Mouse (Mus musculus) hindbrain, embryonic 15.5 days (tissue): Measurements from ENCODE around the gene Arpc2. TPM values are rescaled to one million over a fixed set of nuclear protein-coding genes. Genes with fewer than 3 reads are reported as not detected.

Experiments
- ATAC-seq: fragments of 200-750 bp; cut with Nextera tagmentation; 2 replicates; pipeline ENCODE4 v1.8.0; 2017; ENCODE audit warnings: low read depth, moderate number of reproducible peaks, moderate TSS enrichment; ENCODE audit not compliant: low FRiP score
- H3K27ac ChIP-seq: fragments of 300-500 bp; sonication (generic); replicated peaks from 2 replicates; pipeline ENCODE4 v1.5.1; 2015; ENCODE audit warnings: mild to moderate bottlenecking, inconsistent platforms
- H3K27me3 ChIP-seq: fragments of 300-500 bp; sonication (generic); 2 replicates; pipeline ENCODE4 v1.6.1; 2015; ENCODE audit warnings: control low read depth, inconsistent platforms
- H3K36me3 ChIP-seq: fragments of 300-500 bp; sonication (generic); 2 replicates; pipeline ENCODE4 v1.6.1; 2015; ENCODE audit warnings: control low read depth, inconsistent platforms
- H3K4me1 ChIP-seq: fragments of 300-500 bp; sonication (generic); replicated peaks from 2 replicates; pipeline ENCODE4 v1.6.1; 2015; ENCODE audit warnings: control low read depth, inconsistent platforms
- H3K4me2 ChIP-seq: fragments of 300-500 bp; sonication (generic); 2 replicates; pipeline ENCODE4 v1.6.1; 2015; ENCODE audit warnings: moderate library complexity, mild to moderate bottlenecking, inconsistent platforms
- H3K4me3 ChIP-seq: fragments of 300-500 bp; sonication (generic); 2 replicates; pipeline ENCODE4 v1.5.1; 2015; ENCODE audit warnings: mild to moderate bottlenecking, inconsistent platforms
- H3K9ac ChIP-seq: fragments of 300-500 bp; sonication (generic); 2 replicates; pipeline ENCODE4 v1.6.1; 2015; ENCODE audit warnings: inconsistent platforms
- H3K9me3 ChIP-seq: fragments of 300-500 bp; sonication (generic); 2 replicates; pipeline ENCODE4 v1.6.1; 2016; ENCODE audit warnings: control low read depth, inconsistent platforms
- WGBS: fragments of 180-500 bp; shearing (Covaris S2); methylation state at CpG from one replicate; pipeline ENCODE4 v1.1.7; 2015; 5-methylcytosine and 5-hydroxymethylcytosine counted together
- polyA plus RNA-seq: library from polyadenylated mRNA; unstranded; fragments of >200 nt; fragmentation: Nextera tagmentation; extraction: Ambion mirVana; gene quantifications from 2 replicates; pipeline ENCODE4 v1.2.1, GENCODE M21; 2015

The Arpc2 gene
- polyA plus RNA-seq, 1 experiment from 2014 or later: 397 TPM

DNA sequence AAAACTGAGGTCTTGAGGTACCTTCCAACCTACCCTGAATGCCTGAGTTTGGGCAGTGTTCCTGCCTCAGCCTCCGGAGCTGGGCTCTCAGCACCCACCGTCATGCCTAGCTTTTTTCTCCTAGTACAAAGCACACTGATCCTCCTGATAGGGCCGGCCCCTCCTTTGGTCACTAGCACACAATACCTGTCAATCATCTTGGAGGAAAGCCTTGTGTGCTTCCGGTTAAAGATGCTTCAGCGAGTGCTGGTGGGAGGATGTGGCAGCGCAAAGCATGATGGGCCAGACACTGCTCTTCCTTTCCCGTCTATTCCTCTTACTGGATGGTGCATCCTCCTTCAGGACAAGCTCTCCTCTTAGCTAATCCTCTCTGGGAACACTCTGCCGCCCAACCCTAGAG, 29.2 kb upstream of the Arpc2 start:
- 65% methylated on average over 8 of the region's 8 CpGs for WGBS
- Histone ChIP-seq H3K4me3 (no peak overlapping the region), H3K36me3 (no peaks in the 10 kb centered on the region), H3K9me3 (no peaks in the 10 kb centered on the region), H3K27me3 (no peaks in the 10 kb centered on the region), H3K27ac (no peak overlapping the region), H3K4me2 (no peak overlapping the region), H3K9ac (no peak overlapping the region), H3K4me1 (no peaks in the 10 kb centered on the region)
- ATAC-seq: no peak

GRCm38 (mm10) chr1:74207906-74208305, 28.0 kb upstream of the Arpc2 start:
- H3K27me3 ChIP-seq: no peaks in the 10 kb centered on the region
- WGBS: 47% methylated on average over 9 of the region's 9 CpGs
- no peak for ATAC-seq

DNA sequence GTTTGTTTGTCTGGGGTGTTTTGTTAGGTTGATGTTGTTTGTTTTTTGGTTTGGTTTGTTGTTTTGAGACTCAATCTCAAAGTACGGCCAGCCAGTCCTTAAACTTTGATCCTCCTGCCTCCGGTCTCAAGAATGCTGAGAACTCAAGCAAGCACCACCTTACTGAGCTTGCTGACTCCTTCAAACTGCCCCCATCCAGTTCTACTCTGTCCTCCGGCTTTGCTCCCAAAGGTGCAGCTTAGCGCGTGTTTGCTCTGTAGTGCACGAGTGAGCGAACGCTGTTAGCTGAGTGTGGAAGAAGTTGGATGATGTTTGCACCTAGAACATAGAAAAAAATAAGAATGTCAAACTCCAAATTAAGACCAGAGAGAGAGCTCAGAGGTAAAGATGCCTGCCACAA, 26.9 kb upstream of the Arpc2 start:
- 92% methylated on average over 8 of the region's 8 CpGs for WGBS
- no peak for ATAC-seq
- no peaks in the 10 kb centered on the region for H3K9me3 ChIP-seq
- H3K4me3 ChIP-seq: no peak overlapping the region
- no peaks in the 10 kb centered on the region for H3K36me3 ChIP-seq
- H3K9ac ChIP-seq: no peak overlapping the region
- H3K4me2 ChIP-seq: no peak overlapping the region
- H3K27ac ChIP-seq: no peak overlapping the region
- H3K4me1 ChIP-seq: no peaks in the 10 kb centered on the region
- H3K27me3 ChIP-seq: no peaks in the 10 kb centered on the region

More at GRCm38 (mm10) chr1:74207906-74208305, 28.0 kb upstream of the Arpc2 start:
- Histone ChIP-seq H3K4me2 (no peak overlapping the region), H3K27ac (no peak overlapping the region), H3K4me3 (no peak overlapping the region), H3K4me1 (no peaks in the 10 kb centered on the region), H3K36me3 (no peaks in the 10 kb centered on the region), H3K9me3 (no peaks in the 10 kb centered on the region), H3K9ac (no peak overlapping the region)

GRCm38 (mm10) chr1:74219922-74220321, 16.0 kb upstream of the Arpc2 start:
- H3K36me3 ChIP-seq: no peaks in the 10 kb centered on the region
- 88% methylated on average over 7 of the region's 7 CpGs for WGBS
- no peaks in the 10 kb centered on the region for H3K9me3 ChIP-seq

GRCm38 (mm10) chr1:74227317-74227716, 8.6 kb upstream of the Arpc2 start:
- no peaks in the 10 kb centered on the region for H3K27me3 ChIP-seq
- H3K4me1 ChIP-seq: no peaks in the 10 kb centered on the region
- H3K9ac ChIP-seq: no peak overlapping the region
- 83% methylated on average over 7 of the region's 7 CpGs for whole genome bisulfite sequencing
- no peaks in the 10 kb centered on the region for H3K36me3 ChIP-seq
- H3K9me3 ChIP-seq: no peaks in the 10 kb centered on the region
- H3K4me2 ChIP-seq: no peak overlapping the region
- H3K27ac ChIP-seq: no peak overlapping the region
- ATAC-seq: no peak
- no peak overlapping the region for H3K4me3 ChIP-seq

More at GRCm38 (mm10) chr1:74219922-74220321, 16.0 kb upstream of the Arpc2 start:
- H3K27me3 ChIP-seq: no peaks in the 10 kb centered on the region
- H3K4me1 ChIP-seq: no peaks in the 10 kb centered on the region
- ATAC-seq: no peak
- no peak overlapping the region for H3K9ac ChIP-seq
- no peak overlapping the region for H3K4me3 ChIP-seq
- no peak overlapping the region for H3K4me2 ChIP-seq
- no peak overlapping the region for H3K27ac ChIP-seq

DNA sequence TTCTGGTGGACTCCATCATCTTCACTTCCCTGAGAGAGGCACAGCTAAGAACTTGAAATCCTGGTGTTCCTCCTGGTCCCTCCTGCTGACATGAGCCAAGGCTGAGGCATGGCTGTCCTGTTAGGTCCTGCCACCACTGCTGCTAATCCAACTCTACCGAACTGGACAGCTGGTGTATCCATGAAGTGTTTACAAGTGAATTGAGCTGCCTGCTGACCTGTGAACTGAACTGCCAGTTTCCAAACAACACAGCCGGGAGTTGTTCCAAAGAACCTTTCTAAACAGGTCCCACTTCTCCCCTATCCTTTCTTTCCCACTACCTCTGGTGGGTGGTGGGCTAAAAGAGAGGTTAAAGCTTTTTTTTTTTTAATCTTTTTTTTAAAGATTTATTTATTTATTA, 5.9 kb upstream of the Arpc2 start:
- no peak overlapping the region for H3K4me2 ChIP-seq
- no peaks in the 10 kb centered on the region for H3K36me3 ChIP-seq
- no peaks in the 10 kb centered on the region for H3K4me1 ChIP-seq
- no peaks in the 10 kb centered on the region for H3K27me3 ChIP-seq
- no peak for ATAC-seq
- H3K4me3 ChIP-seq: no peak overlapping the region
- WGBS: 76% methylated on average over 2 of the region's 2 CpGs
- H3K27ac ChIP-seq: no peak overlapping the region
- H3K9me3 ChIP-seq: no peaks in the 10 kb centered on the region
- no peak overlapping the region for H3K9ac ChIP-seq

DNA sequence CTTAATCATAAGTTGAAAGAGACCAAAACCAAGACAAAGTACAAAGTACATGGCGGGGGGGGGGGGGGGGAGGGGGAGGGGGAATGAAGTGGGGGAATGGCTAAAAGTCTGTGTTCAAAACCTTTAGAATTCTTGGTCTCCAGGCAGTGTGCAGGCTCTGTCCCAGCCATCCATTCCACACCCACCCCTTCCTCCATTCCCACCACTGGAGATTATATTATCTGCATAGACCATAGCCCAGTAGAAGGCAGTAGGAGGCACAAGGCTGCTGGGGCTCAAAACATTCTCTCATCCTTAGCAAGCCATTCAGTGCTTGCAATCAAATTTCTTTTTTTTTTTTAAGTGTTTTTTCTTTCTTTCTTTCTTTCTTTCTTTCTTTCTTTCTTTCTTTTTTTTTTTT, 4.9 kb upstream of the Arpc2 start:
- H3K27ac ChIP-seq: no peak overlapping the region
- no peak for ATAC-seq
- H3K4me1 ChIP-seq: no peaks in the 10 kb centered on the region
- no peak overlapping the region for H3K4me3 ChIP-seq
- no peak overlapping the region for H3K9ac ChIP-seq
- no peaks in the 10 kb centered on the region for H3K36me3 ChIP-seq
- no peaks in the 10 kb centered on the region for H3K9me3 ChIP-seq
- H3K4me2 ChIP-seq: no peak overlapping the region
- no CpG with 5 or more reads among the region's 1 CpGs for WGBS
- H3K27me3 ChIP-seq: no peaks in the 10 kb centered on the region

DNA sequence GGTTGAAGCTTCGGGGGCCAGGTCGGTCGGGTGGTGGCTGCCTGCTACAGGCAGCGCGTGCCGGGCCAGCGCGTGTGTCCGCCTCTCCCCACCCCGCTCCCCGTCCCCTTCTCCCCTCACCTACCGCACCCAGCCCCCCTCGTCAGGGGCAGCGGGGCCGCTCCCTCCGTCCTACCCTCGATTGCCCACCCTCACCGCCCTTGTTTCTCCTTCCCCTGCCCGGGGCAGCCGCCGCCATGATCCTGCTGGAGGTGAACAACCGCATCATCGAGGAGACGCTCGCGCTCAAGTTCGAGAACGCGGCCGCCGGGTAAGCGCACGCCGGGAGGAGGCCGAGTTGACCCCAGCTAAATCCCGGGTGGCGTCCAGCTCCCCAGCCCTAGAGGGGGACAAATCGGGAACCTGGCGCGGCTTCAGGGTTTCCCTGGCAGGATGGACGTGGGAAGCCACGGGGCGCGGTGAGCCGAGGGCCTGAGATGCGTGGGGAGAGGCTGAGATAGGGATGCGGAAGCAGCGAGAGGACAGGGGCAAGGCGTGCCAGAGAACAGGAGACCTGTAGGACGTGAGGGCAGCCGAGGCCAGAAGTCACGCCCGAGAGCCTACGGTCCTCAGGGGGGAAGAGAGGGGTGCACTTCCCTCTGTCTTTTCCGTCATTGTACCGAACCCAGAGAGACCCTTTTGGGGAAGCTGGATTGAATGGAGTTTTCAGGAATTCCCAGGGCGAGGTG, 870 bp downstream of the Arpc2 start:
- Histone ChIP-seq H3K4me1 (peaks cover 40% of the 10 kb centered on the region), H3K4me2 (peak overlapping the region; percentile 74), H3K4me3 (peak overlapping the region; percentile 98), H3K27ac (peak overlapping the region; percentile 93), H3K9ac (peak overlapping the region; percentile 99), H3K36me3 (no peaks in the 10 kb centered on the region), H3K9me3 (no peaks in the 10 kb centered on the region), H3K27me3 (no peaks in the 10 kb centered on the region)
- peak; percentile 82 for ATAC-seq
- WGBS: under 1% methylated on average over 41 of the region's 57 CpGs

DNA sequence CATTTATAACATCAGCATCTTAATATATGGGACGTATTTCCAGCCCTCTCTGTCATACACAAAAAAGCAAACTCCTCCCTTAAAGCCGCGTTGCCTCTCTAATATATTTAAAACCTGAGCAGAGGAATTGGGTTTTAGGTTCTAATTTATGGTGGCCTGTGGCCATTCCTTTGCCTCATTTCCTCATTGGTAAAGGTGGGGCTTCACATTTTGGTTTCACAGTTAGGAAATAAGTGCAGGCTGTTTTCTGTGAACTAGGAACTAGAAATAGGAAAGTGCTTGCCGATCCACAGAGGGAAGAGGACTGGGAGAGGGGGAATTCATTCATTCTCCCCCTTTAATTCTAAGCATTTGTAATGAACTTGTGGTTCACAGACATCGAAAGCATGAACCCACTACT, 1.8 kb downstream of the Arpc2 start:
- H3K9me3 ChIP-seq: no peaks in the 10 kb centered on the region
- WGBS: 46% methylated on average over 5 of the region's 5 CpGs
- no peaks in the 10 kb centered on the region for H3K27me3 ChIP-seq
- H3K27ac ChIP-seq: no peak overlapping the region; the same call in 1 of the 2 replicates
- H3K4me2 ChIP-seq: peak overlapping the region; percentile 74
- peaks cover 40% of the 10 kb centered on the region for H3K4me1 ChIP-seq
- H3K9ac ChIP-seq: peak overlapping the region; percentile 99
- H3K36me3 ChIP-seq: no peaks in the 10 kb centered on the region
- H3K4me3 ChIP-seq: peak overlapping the region; percentile 98
- no peak for ATAC-seq

DNA sequence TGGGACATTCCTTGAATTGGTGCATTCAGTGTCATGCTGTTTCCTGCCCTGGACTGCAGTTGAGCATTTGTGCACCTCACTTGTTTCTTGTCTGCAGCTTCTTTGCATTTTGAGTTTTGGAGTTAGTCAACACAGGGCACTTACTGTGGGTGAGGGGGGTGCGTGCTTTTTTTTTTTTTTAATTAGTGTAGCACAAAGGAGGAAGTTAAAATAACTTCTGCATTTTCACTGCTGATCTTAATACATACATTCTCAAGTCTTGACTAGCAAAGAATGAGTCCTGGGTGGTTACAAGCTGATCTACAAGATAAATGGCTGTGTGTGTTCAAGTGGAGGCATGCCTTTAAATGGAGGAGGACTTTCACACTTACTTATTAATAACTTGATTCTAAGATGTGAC, 2.3 kb downstream of the Arpc2 start:
- no peaks in the 10 kb centered on the region for H3K27me3 ChIP-seq
- peak overlapping the region; percentile 98 for H3K4me3 ChIP-seq
- H3K4me2 ChIP-seq: peak overlapping the region; percentile 74
- no peaks in the 10 kb centered on the region for H3K36me3 ChIP-seq
- 67% methylated on average over 1 of the region's 1 CpGs for WGBS
- H3K9ac ChIP-seq: peak overlapping the region; percentile 99; the same call in 1 of the 2 replicates
- H3K9me3 ChIP-seq: no peaks in the 10 kb centered on the region
- no peak for ATAC-seq
- H3K27ac ChIP-seq: no peak overlapping the region
- peaks cover 40% of the 10 kb centered on the region for H3K4me1 ChIP-seq

- H3K4me2 ChIP-seq: peak overlapping the region; percentile 74
- ATAC-seq: no peak
- no peaks in the 10 kb centered on the region for H3K36me3 ChIP-seq
- peaks cover 40% of the 10 kb centered on the region for H3K4me1 ChIP-seq
- H3K27me3 ChIP-seq: no peaks in the 10 kb centered on the region
- no peak overlapping the region for H3K27ac ChIP-seq
- whole genome bisulfite sequencing: 69% methylated on average over 7 of the region's 7 CpGs
- no peaks in the 10 kb centered on the region for H3K9me3 ChIP-seq
- no peak overlapping the region for H3K4me3 ChIP-seq
- H3K9ac ChIP-seq: no peak overlapping the region
These were observed 3.3 kb downstream of the Arpc2 start for GRCm38 (mm10) chr1:74239162-74239561.

- Histone ChIP-seq H3K4me3 (no peak overlapping the region), H3K4me2 (peak overlapping the region; percentile 74), H3K36me3 (no peaks in the 10 kb centered on the region), H3K9ac (0 out of 2 replicates have a peak overlapping the region, but pooled peaks have one; percentile 4), H3K4me1 (peaks cover 40% of the 10 kb centered on the region), H3K9me3 (no peaks in the 10 kb centered on the region), H3K27me3 (no peaks in the 10 kb centered on the region), H3K27ac (no peak overlapping the region)
- no peak for ATAC-seq
- 64% methylated on average over 11 of the region's 11 CpGs for WGBS
These were observed 3.7 kb downstream of the Arpc2 start for GRCm38 (mm10) chr1:74239618-74240017.

- no peak overlapping the region for H3K9ac ChIP-seq
- 65% methylated on average over 6 of the region's 6 CpGs for WGBS
- H3K36me3 ChIP-seq: no peaks in the 10 kb centered on the region
- 0 out of 2 replicates have a peak overlapping the region, but pooled peaks have one; percentile 3 for H3K27ac ChIP-seq
- peaks cover 40% of the 10 kb centered on the region for H3K4me1 ChIP-seq
- no peaks in the 10 kb centered on the region for H3K9me3 ChIP-seq
- no peak overlapping the region for H3K4me3 ChIP-seq
- H3K27me3 ChIP-seq: no peaks in the 10 kb centered on the region
- no peak for ATAC-seq
- H3K4me2 ChIP-seq: 0 out of 2 replicates have a peak overlapping the region, but pooled peaks have one; percentile 9
These were observed 4.4 kb downstream of the Arpc2 start for GRCm38 (mm10) chr1:74240311-74240710.
